Comparison of ENCODE assay signal across 19 mouse cellular contexts in genomic region chr11:75220517-75221145, GRCm38 (mm10). TPM values are rescaled to one million over a fixed set of nuclear protein-coding genes. Genes with fewer than 3 reads are reported as not detected.
A peak's percentile ranks its signal among the peaks of the same experiment; 100 is the strongest.
DNase-seq lines count a peak whose midpoint lies in the region; ATAC-seq and TF ChIP-seq lines count a peak whose summit lies in the region.
"Had no signal": no experiment of that assay in that cellular context is flagged by ENCODE, and none has a peak within 500 bp of the region (broad histone marks: within the 10 kb centered on the region; RNA-seq: fewer than 3 reads in every experiment).

No protein-coding gene starts in this region.

- H3K27ac ChIP-seq in forebrain, postnatal 0 days (ENCODE audit: low read depth, low read length), result 0 out of 2 replicates have a peak overlapping the region, but pooled peaks have one; percentile 21
- no peak overlapping the region for H3K27ac ChIP-seq in forebrain, embryonic 16.5 days (ENCODE audit: low read length)
- peak overlapping the region; percentile 64 for H3K27ac ChIP-seq in heart, embryonic 15.5 days
- H3K27ac ChIP-seq in lung, postnatal 0 days (ENCODE audit: low read length), result no peak overlapping the region
- H3K27ac ChIP-seq: embryonic facial prominence, embryonic 12.5 days; hindbrain, embryonic 15.5 days; kidney, postnatal 0 days; limb, embryonic 15.5 days; liver, embryonic 15.5 days had no signal

- no peaks in the 10 kb centered on the region for H3K36me3 ChIP-seq in forebrain, postnatal 0 days (ENCODE audit: insufficient read depth)
- no peaks in the 10 kb centered on the region for H3K36me3 ChIP-seq in forebrain, embryonic 16.5 days (ENCODE audit: control insufficient read depth, insufficient read depth)
- no peaks in the 10 kb centered on the region for H3K36me3 ChIP-seq in heart, embryonic 15.5 days
- H3K36me3 ChIP-seq in lung, postnatal 0 days (ENCODE audit: insufficient read depth, low read length), result no peaks in the 10 kb centered on the region
- H3K36me3 ChIP-seq: embryonic facial prominence, embryonic 12.5 days; hindbrain, embryonic 15.5 days; limb, embryonic 15.5 days; liver, embryonic 15.5 days had no signal

- peaks cover 4% of the 10 kb centered on the region for H3K4me1 ChIP-seq in forebrain, postnatal 0 days (ENCODE audit: insufficient read depth)
- peaks cover 6% of the 10 kb centered on the region for H3K4me1 ChIP-seq in forebrain, embryonic 16.5 days (replicated peaks; ENCODE audit: control insufficient read depth, insufficient read depth, low read length)
- H3K4me1 ChIP-seq in heart, embryonic 15.5 days (replicated peaks), result peaks cover 30% of the 10 kb centered on the region
- H3K4me1 ChIP-seq in lung, postnatal 0 days (ENCODE audit: insufficient read depth, low read depth, low read length), result no peaks in the 10 kb centered on the region
- H3K4me1 ChIP-seq: limb, embryonic 15.5 days had no signal

- ATAC-seq in forebrain, postnatal 0 days, result no peak
- no peak for ATAC-seq in forebrain, embryonic 16.5 days
- ATAC-seq in heart, embryonic 15.5 days (replicated peaks; ENCODE audit: insufficient number of reproducible peaks, insufficient read depth, low FRiP score, low read depth), result no peak
- peak; percentile 74 for ATAC-seq in lung, postnatal 0 days
- ATAC-seq: Patski had no signal

- intact Hi-C loops in heart, postnatal 36 days (cut with DNase I), result no loop called here

- no peaks in the 10 kb centered on the region for H3K27me3 ChIP-seq in forebrain, postnatal 0 days (ENCODE audit: insufficient read depth, low read length)
- no peaks in the 10 kb centered on the region for H3K27me3 ChIP-seq in forebrain, embryonic 16.5 days (replicated peaks; ENCODE audit: control insufficient read depth, insufficient read depth, low read length)
- no peaks in the 10 kb centered on the region for H3K27me3 ChIP-seq in heart, embryonic 15.5 days
- no peaks in the 10 kb centered on the region for H3K27me3 ChIP-seq in lung, postnatal 0 days (replicated peaks; ENCODE audit: insufficient read depth, low read length)
- H3K27me3 ChIP-seq: hindbrain, embryonic 15.5 days; limb, embryonic 15.5 days; Patski had no signal

- TF ChIP-seq CTCF in forebrain, postnatal 0 days (IDR thresholded peaks at IDR 0.05; ENCODE audit: low read depth), result no peak
- TF ChIP-seq CTCF in lung, postnatal 0 days (IDR thresholded peaks at IDR 0.05), result no peak

- H3K9ac ChIP-seq in forebrain, postnatal 0 days, result no peak overlapping the region
- H3K9ac ChIP-seq in forebrain, embryonic 16.5 days (replicated peaks; ENCODE audit: low read depth, low read length), result no peak overlapping the region
- 0 out of 2 replicates have a peak overlapping the region, but pooled peaks have one; percentile 6 for H3K9ac ChIP-seq in heart, embryonic 15.5 days
- no peak overlapping the region for H3K9ac ChIP-seq in lung, postnatal 0 days (replicated peaks; ENCODE audit: low read depth)
- H3K9ac ChIP-seq: embryonic facial prominence, embryonic 12.5 days; hindbrain, embryonic 15.5 days; limb, embryonic 15.5 days; liver, embryonic 15.5 days had no signal

- H3K4me3 ChIP-seq in forebrain, postnatal 0 days (ENCODE audit: low read depth, low read length), result no peak overlapping the region
- H3K4me3 ChIP-seq in forebrain, embryonic 16.5 days (replicated peaks; ENCODE audit: low read length), result no peak overlapping the region
- no peak overlapping the region; the same call in 1 of the 2 replicates for H3K4me3 ChIP-seq in heart, embryonic 15.5 days
- no peak overlapping the region for H3K4me3 ChIP-seq in lung, postnatal 0 days (ENCODE audit: low read depth, low read length)
- H3K4me3 ChIP-seq: embryonic facial prominence, embryonic 12.5 days; hindbrain, embryonic 15.5 days; limb, embryonic 15.5 days; liver, embryonic 15.5 days had no signal

- WGBS in forebrain, postnatal 0 days, result 32% methylated on average over 5 of the region's 6 CpGs
- 45% methylated on average over 5 of the region's 6 CpGs for WGBS in forebrain, embryonic 16.5 days
- WGBS in heart, embryonic 15.5 days, result 39% methylated on average over 6 of the region's 6 CpGs
- WGBS in lung, postnatal 0 days, result 37% methylated on average over 4 of the region's 6 CpGs

- DNase-seq in forebrain, postnatal 0 days, result no peak
- DNase-seq in heart, postnatal 36 days, result no peak
- DNase-seq in lung, postnatal 0 days (ENCODE audit: low spot score), result peak; percentile 28
- DNase-seq in lung, postnatal 14 days, result no peak
- peak; percentile 40 for DNase-seq in Muller cell, postnatal 12 days (ENCODE audit: inconsistent ontology term)
- DNase-seq in right cerebral cortex, postnatal 4 days, result no peak
- DNase-seq: left cerebral cortex, postnatal 4 days; spleen, adult 18-20 months; thymus, adult 18-20 months; thymus, postnatal 36 days had no signal

- TF ChIP-seq EP300 in lung, postnatal 0 days (IDR thresholded peaks at IDR 0.05), result no peak

- no peak overlapping the region for H3K4me2 ChIP-seq in forebrain, postnatal 0 days (ENCODE audit: low read depth)
- no peak overlapping the region for H3K4me2 ChIP-seq in forebrain, embryonic 16.5 days (ENCODE audit: low read length)
- H3K4me2 ChIP-seq in heart, embryonic 15.5 days, result peak overlapping the region; percentile 29
- no peak overlapping the region for H3K4me2 ChIP-seq in lung, postnatal 0 days (replicated peaks; ENCODE audit: low read depth, low read length)
- H3K4me2 ChIP-seq: embryonic facial prominence, embryonic 12.5 days; hindbrain, embryonic 15.5 days; limb, embryonic 15.5 days; liver, embryonic 15.5 days had no signal

- H3K9me3 ChIP-seq in forebrain, postnatal 0 days (ENCODE audit: low read length), result no peaks in the 10 kb centered on the region
- no peaks in the 10 kb centered on the region for H3K9me3 ChIP-seq in forebrain, embryonic 16.5 days (ENCODE audit: control insufficient read depth, low read length)
- no peaks in the 10 kb centered on the region for H3K9me3 ChIP-seq in heart, embryonic 15.5 days (replicated peaks)
- no peaks in the 10 kb centered on the region for H3K9me3 ChIP-seq in lung, postnatal 0 days (ENCODE audit: low read length)
- H3K9me3 ChIP-seq: embryonic facial prominence, embryonic 12.5 days; hindbrain, embryonic 15.5 days; limb, embryonic 15.5 days; liver, embryonic 15.5 days had no signal

RNA-seq across cellular contexts. Expression of gene Rtn4rl1, which starts 27.0 kb away (rescaled TPM):
- 10.6 and 11.0 TPM in 2 replicates for total RNA-seq in forebrain, postnatal 0 days (2014; rRNA removed)
- polyA plus RNA-seq in forebrain, postnatal 0 days (2015; fragmentation: Nextera tagmentation; extraction: Ambion mirVana), result 11.9 and 15.6 TPM in 2 replicates
- polyA plus RNA-seq in forebrain, embryonic 16.5 days (2015; fragmentation: Nextera tagmentation; extraction: Ambion mirVana), result 5.5 and 6.3 TPM in 2 replicates
- 12.4 and 13.1 TPM in 2 replicates for polyA plus RNA-seq in heart, embryonic 15.5 days (2015; fragmentation: Nextera tagmentation; extraction: Ambion mirVana)
- total RNA-seq in heart, postnatal 36 days (2021), result 10 to 100 TPM in 1 of 2 experiments, 1 to 10 TPM in 1; 6.0 to 10.0 TPM
- 3.6 and 4.3 TPM in 2 replicates for polyA plus RNA-seq in lung, postnatal 0 days (2015; fragmentation: Nextera tagmentation; extraction: Ambion mirVana)

RNA-seq across cellular contexts. Expression of gene Dph1, which starts 29.6 kb away (rescaled TPM):
- 19.5 and 21.0 TPM in 2 replicates for total RNA-seq in forebrain, postnatal 0 days (2014; rRNA removed)
- 12.7 and 13.8 TPM in 2 replicates for polyA plus RNA-seq in forebrain, postnatal 0 days (2015; fragmentation: Nextera tagmentation; extraction: Ambion mirVana)
- 15.4 and 16.1 TPM in 2 replicates for polyA plus RNA-seq in forebrain, embryonic 16.5 days (2015; fragmentation: Nextera tagmentation; extraction: Ambion mirVana)
- polyA plus RNA-seq in heart, embryonic 15.5 days (2015; fragmentation: Nextera tagmentation; extraction: Ambion mirVana), result 17.2 and 20.5 TPM in 2 replicates
- total RNA-seq in heart, postnatal 36 days (2021), result 1 to 10 TPM; 9.0 to 9.7 TPM
- 11.3 and 14.8 TPM in 2 replicates for polyA plus RNA-seq in lung, postnatal 0 days (2015; fragmentation: Nextera tagmentation; extraction: Ambion mirVana)

RNA-seq across cellular contexts. Expression of gene Ovca2, which starts 42.0 kb away (rescaled TPM):
- 15.5 and 19.6 TPM in 2 replicates for total RNA-seq in forebrain, postnatal 0 days (2014; rRNA removed)
- 11.5 and 16.3 TPM in 2 replicates for polyA plus RNA-seq in forebrain, postnatal 0 days (2015; fragmentation: Nextera tagmentation; extraction: Ambion mirVana)
- 18.0 and 20.8 TPM in 2 replicates for polyA plus RNA-seq in forebrain, embryonic 16.5 days (2015; fragmentation: Nextera tagmentation; extraction: Ambion mirVana)
- polyA plus RNA-seq in heart, embryonic 15.5 days (2015; fragmentation: Nextera tagmentation; extraction: Ambion mirVana), result 14.4 and 17.5 TPM in 2 replicates
- 1 to 10 TPM; 5.3 to 7.2 TPM for total RNA-seq in heart, postnatal 36 days (2021)
- polyA plus RNA-seq in lung, postnatal 0 days (2015; fragmentation: Nextera tagmentation; extraction: Ambion mirVana), result 19.7 and 22.0 TPM in 2 replicates

RNA-seq across cellular contexts. Expression of gene Hic1, which starts 51.3 kb away (rescaled TPM):
- 4.2 and 4.5 TPM in 2 replicates for total RNA-seq in forebrain, postnatal 0 days (2014; rRNA removed)
- polyA plus RNA-seq in forebrain, postnatal 0 days (2015; fragmentation: Nextera tagmentation; extraction: Ambion mirVana), result 1.7 TPM in 2 replicates
- polyA plus RNA-seq in forebrain, embryonic 16.5 days (2015; fragmentation: Nextera tagmentation; extraction: Ambion mirVana), result 1.2 and 2.3 TPM in 2 replicates
- polyA plus RNA-seq in heart, embryonic 15.5 days (2015; fragmentation: Nextera tagmentation; extraction: Ambion mirVana), result 11.0 and 18.0 TPM in 2 replicates
- 10 to 100 TPM; 14.8 to 22.8 TPM for total RNA-seq in heart, postnatal 36 days (2021)
- polyA plus RNA-seq in lung, postnatal 0 days (2015; fragmentation: Nextera tagmentation; extraction: Ambion mirVana), result 9.9 and 13.4 TPM in 2 replicates
- total RNA-seq: hematopoietic stem cell, adult 5-6 weeks had no signal

Comparison
In these comparisons a context has a peak if more than half of its experiments do, and no peak if none do; other contexts are left out.
1. DNase-seq: peak in lung, postnatal 0 days (single experiment) and Muller cell, postnatal 12 days (single experiment); none in forebrain, postnatal 0 days (single experiment), heart, postnatal 36 days (0 of 2), lung, postnatal 14 days (single experiment) and right cerebral cortex, postnatal 4 days (single experiment).
2. H3K27ac ChIP-seq: peak in forebrain, postnatal 0 days (single experiment) and heart, embryonic 15.5 days (single experiment); none in forebrain, embryonic 16.5 days (single experiment) and lung, postnatal 0 days (single experiment).